Mouse (Mus musculus): ENCODE data around the gene Adcyap1r1.

The Adcyap1r1 gene

DNA sequence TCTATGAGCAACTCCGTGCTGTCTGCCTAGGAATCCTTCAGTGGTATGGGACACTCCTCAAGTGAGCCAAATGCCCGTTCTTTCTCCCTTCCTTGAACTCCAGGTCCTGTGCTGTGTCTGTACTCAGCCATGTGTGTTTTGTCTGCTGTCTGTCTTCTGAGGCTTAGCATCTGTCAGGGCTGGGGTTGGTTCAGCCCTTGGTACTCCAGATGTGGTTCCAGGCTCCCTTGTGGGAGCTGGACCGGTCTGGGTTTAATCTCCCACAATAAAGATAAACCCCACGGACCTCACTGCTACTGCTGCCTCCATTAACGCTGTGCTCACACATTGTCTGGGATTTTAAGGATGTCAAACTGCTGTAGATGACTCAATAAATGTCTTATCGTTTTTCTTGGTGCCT lies 49.3 kb downstream of the Adcyap1r1 start:
- no peak for DNase-seq (ENCODE audit: low spot score in 2 of 2)

- no peak for DNase-seq (ENCODE audit: low spot score in 2 of 2)
Measured at GRCm38 (mm10) chr6:55502309-55502708, 50.5 kb downstream of the Adcyap1r1 start.

DNA sequence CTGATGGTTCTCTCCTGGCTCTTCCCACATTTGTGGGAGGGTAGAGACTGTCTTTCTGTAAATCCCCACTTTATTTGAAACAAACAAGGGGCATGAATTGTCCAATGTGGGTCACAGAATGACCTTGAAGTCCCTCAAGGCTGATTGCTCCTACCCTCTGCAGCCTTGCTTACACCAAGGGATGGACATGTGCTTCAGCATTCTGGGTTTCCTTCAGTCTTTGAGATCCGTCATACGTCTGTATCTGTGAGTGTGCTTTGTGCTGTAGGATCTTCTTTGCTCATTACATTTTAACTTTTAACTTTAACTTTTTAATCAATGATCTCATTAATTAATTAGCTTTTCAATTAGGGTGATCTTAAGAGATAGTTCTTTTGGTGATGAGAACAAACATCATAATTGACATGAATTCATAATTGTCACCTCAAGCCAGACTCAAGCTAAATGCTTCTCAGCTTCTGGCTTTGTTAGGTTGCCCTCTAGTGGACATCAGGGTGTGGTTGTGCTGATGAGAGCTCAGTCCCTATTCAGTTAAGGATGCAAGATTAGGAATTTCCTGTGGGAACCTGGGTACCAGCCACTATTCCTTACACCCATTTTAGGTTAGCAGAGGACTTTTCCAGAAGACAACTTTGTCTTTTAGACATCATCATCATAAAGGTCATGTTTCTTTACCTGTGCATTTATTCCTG lies 53.2 kb downstream of the Adcyap1r1 start:
- DNase-seq (ENCODE audit: low spot score in 2 of 2) = peak; percentile 47 to 54

DNA sequence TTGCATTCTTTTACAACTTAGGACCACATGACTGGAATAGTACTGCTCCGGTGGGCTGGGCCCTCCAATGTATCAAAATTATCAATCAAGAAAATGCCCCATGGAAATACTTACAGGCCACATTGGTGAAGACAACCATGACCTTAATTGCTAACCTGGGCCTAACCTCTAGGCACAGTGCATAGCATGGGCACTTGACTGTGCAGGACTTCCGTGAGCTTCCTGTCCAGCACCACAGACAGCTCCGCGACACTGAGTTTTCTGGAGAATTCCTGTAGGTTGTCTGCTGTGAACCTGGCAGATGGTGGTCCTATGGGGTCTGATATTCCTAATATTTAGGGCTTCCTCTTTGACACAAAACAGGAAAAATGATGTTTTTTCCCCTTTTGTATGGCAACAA lies 54.7 kb downstream of the Adcyap1r1 start:
- DNase-seq (ENCODE audit: low spot score in 2 of 2) = no peak

- DNase-seq (ENCODE audit: low spot score in 2 of 2) = no peak
Measured at GRCm38 (mm10) chr6:55509130-55509870, 57.5 kb downstream of the Adcyap1r1 start.

GRCm38 (mm10) chr6:55511212-55512065 lies 59.7 kb downstream of the Adcyap1r1 start:
- peak; percentile 54 to 59 for DNase-seq (ENCODE audit: low spot score in 2 of 2)

DNA sequence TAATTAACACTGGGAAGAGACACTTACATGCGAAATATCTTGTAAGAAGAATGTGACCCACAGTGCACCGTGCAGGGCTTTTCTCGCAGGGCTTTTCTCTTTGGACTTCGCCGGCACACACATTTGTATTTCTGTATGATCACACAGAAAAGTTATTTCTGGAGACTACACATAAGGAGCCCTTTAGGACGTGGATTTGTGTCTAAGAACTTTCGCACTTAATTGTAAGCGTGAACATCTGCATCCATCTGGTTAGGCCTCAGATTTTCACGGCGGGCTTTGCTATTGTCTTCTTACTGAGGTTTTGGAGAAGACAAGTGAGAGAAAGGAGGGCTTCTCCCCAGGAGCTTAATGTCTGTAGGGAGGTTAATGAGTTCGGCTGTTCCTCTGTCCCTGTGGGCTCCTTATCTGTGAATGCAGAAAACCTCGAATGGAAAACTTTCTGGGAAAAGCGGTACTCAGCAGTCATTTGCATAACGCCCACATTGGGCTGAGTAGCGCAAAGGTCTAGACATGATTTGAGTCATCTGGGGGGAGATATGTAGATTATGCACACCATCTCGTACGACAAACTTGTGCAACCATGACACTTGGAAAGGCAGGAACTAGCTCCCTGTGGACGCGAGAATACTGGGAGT lies 60.4 kb downstream of the Adcyap1r1 start:
- DNase-seq (ENCODE audit: low spot score in 2 of 2) = no peak

GRCm38 (mm10) chr6:55513477-55513876 lies 61.7 kb downstream of the Adcyap1r1 start:
- DNase-seq (ENCODE audit: low spot score in 2 of 2) = no peak

DNA sequence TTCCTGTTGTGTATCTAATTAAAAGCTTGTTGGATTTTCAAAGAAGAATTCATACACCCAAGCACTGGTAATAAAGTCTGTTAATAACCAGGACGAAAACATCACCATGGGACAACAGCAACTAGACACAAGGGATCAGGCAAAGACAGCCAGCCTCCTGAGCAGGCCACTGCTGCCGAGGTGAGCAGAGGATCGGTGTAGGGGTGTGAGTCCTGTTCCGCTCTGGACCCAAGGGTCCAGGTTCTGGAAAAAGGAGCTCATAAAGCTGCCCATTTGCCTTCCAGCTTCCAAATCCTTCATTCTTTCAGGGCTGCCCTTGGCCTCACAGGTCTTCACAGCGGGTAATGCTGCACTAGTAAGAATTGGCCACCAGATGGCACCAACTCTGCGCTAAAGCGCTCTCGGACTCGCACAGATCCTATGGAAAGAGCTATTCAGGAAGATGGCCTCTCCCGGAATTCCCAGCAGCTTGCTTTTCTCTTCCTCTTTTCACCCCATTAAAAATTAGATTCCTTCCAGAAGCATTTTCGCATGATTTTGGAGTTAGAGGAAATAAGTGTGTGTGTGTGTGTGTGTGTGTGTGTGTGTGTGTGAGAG lies 67.9 kb downstream of the Adcyap1r1 start:
- peak; percentile 72 to 75 for DNase-seq (ENCODE audit: low spot score in 2 of 2)

DNA sequence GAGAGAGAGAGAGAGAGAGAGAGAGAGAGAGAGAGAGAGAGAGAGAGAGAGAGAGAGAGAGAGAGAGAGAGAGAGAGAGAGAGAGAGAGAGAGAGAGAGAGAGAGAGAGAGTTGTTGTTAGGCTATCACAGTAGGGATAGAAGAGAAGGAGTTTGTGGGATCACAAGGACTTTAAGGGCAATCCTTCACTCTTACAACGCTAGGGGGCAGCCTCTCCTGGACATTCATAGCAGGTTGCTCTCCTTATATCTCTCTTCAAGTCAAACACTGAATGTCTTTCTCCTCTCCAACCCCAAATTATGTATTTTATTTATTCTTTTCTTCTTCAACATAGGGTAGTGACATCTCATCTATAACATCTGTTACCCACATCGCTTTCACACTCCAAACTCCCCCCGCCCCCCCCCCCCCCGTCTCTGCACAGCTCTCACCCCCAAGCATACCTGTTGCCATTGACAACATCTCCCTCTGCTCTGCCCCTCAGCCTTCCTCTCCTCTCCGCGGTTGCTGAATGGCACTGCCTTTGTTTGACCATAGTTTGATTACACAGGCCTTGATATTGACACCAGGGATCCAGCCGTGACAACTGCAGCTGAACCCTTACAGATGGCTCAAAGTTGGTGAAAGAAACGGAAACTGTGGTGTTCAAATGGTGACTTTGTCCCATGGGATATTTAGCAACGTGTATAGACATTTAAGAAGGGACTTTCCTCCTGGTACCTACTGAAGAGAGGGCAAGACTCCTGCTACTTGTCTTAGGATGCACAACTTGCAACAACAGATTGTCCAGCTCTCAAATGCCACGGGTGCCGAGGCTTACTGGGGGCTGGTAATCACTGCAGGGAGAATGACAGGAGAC lies 68.7 kb downstream of the Adcyap1r1 start:
- DNase-seq (ENCODE audit: low spot score in 2 of 2) = peak; percentile 67 to 68

DNA sequence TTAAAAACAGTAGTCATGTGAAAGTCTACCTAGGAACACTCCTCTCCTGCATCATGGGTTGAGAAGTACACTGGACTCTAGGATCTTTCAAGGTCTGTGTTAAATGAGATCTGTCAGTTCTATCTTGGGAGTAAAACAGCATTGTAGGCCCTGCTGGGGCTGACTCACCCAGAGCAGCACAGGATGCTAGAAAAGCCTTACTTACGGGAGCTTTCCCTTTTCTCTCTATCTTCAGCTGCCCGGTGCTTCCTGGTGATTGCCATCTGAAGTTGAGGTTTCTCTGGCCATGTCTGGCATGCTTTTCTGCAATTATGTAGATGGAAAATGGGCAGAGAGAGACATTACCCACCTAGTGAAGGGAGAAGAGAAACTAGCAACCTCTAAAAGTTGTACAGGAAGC lies 84.7 kb downstream of the Adcyap1r1 start:
- no peak for DNase-seq (ENCODE audit: low spot score in 2 of 2)

- peak in 1 of 2 experiments; percentile 12 for DNase-seq (ENCODE audit: low spot score in 2 of 2)
Measured at GRCm38 (mm10) chr6:55539196-55539595, 87.4 kb downstream of the Adcyap1r1 start.

- no peak for DNase-seq (ENCODE audit: low spot score in 2 of 2)
Measured at GRCm38 (mm10) chr6:55542359-55542758, 90.6 kb downstream of the Adcyap1r1 start.

- DNase-seq (ENCODE audit: low spot score in 2 of 2) = no peak
Measured at GRCm38 (mm10) chr6:55543345-55543744, 91.6 kb downstream of the Adcyap1r1 start.

DNA sequence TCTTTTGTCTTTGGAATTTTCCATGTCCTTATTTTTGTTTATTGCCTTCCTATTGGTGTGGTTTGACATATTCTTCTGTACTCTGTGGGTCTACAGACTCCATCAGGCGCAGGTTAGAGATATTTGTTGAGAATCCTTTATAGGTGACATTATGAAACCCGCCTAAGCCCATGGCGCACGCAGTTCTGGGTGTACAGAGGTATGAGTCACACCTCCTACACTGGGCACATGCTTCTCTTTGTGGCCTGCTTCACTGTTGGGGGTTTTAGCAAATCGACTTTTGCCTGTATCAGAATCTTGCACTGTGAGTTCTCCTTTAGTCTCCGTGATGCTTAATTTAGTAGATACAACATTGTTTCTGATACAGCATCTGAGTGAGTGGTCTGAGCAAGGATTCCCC lies 97.4 kb downstream of the Adcyap1r1 start:
- peak; percentile 26 to 35 for DNase-seq (ENCODE audit: low spot score in 2 of 2)

DNA sequence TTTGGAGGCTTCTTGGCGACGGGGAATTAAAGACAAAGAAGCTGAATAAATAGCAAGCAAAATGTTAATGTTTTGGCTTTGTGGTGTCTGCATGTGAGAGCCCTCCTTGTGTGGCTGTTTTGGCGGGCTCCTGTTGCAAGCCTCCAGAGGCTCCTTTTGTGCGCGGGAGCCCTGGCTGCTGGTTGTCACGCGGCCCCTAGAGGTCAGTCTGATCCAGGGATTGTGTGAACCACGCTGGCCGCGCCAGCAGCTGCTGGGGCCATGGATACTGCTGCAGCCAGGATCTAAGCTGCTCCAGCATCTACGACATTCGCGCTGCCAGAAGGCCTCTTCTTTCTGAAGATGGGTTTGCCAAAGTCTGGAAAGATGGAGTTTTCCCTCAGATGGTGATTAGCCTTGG lies 99.1 kb downstream of the Adcyap1r1 start:
- DNase-seq (ENCODE audit: low spot score in 2 of 2) = peak in 1 of 2 experiments; percentile 30

Measured in right cerebral cortex, postnatal 36 days (tissue).